Mouse (Mus musculus) midbrain, embryonic 12.5 days (tissue): Measurements from ENCODE around the gene Asb10. TPM values are rescaled to one million over a fixed set of nuclear protein-coding genes. Genes with fewer than 3 reads are reported as not detected.

ENCODE experiments used
- ATAC-seq: fragments of 200-750 bp; cut with Nextera tagmentation; 2 replicates; pipeline ENCODE4 v1.8.0; 2017; ENCODE audit warnings: low read depth, moderate TSS enrichment, moderate library complexity; ENCODE audit not compliant: low FRiP score
- H3K27ac ChIP-seq: fragments of 300-500 bp; sonication (generic); replicated peaks from 2 replicates; pipeline ENCODE4 v1.5.1; 2016; ENCODE audit warnings: mild to moderate bottlenecking
- H3K27me3 ChIP-seq: fragments of 300-500 bp; sonication (generic); 2 replicates; pipeline ENCODE4 v1.6.1; 2016; ENCODE audit warnings: mild to moderate bottlenecking
- H3K36me3 ChIP-seq: fragments of 300-500 bp; sonication (generic); 2 replicates; pipeline ENCODE4 v1.6.1; 2016
- H3K4me1 ChIP-seq: fragments of 300-500 bp; sonication (generic); 2 replicates; pipeline ENCODE4 v1.6.1; 2016
- H3K4me2 ChIP-seq: fragments of 300-500 bp; sonication (generic); replicated peaks from 2 replicates; pipeline ENCODE4 v1.6.1; 2016; ENCODE audit warnings: mild to moderate bottlenecking, moderate library complexity
- H3K4me3 ChIP-seq: fragments of 300-500 bp; sonication (generic); 2 replicates; pipeline ENCODE4 v1.5.1; 2016; ENCODE audit warnings: mild to moderate bottlenecking
- H3K9ac ChIP-seq: fragments of 300-500 bp; sonication (generic); replicated peaks from 2 replicates; pipeline ENCODE4 v1.6.1; 2016; ENCODE audit warnings: mild to moderate bottlenecking, moderate library complexity
- H3K9me3 ChIP-seq: fragments of 300-500 bp; sonication (generic); 2 replicates; pipeline ENCODE4 v1.6.1; 2016; ENCODE audit warnings: mild to moderate bottlenecking
- WGBS: fragments of 180-500 bp; shearing (Covaris S2); methylation state at CpG from one replicate; pipeline ENCODE4 v1.1.7; 2016; 5-methylcytosine and 5-hydroxymethylcytosine counted together
- polyA plus RNA-seq: library from polyadenylated mRNA; unstranded; fragments of >200 nt; fragmentation: Nextera tagmentation; extraction: Ambion mirVana; gene quantifications from 2 replicates; pipeline ENCODE4 v1.2.1, GENCODE M21; 2016

The Asb10 gene
- 0.16 and 0.19 TPM in 2 replicates for polyA plus RNA-seq

GRCm38 (mm10) chr5:24540387-24541143 is at the start of gene Asb10:
TSS of gene Asb10 (minus strand) at chr5:24540978.
- Histone ChIP-seq H3K9ac (no peak within 1 kb of the TSS), H3K27me3 (peaks cover 18% of the 10 kb centered on the region), H3K36me3 (no peaks in the 10 kb centered on the region), H3K4me1 (peaks cover 13% of the 10 kb centered on the region), H3K9me3 (no peaks in the 10 kb centered on the region), H3K4me3 (no peak within 1 kb of the TSS), H3K27ac (no peak within 1 kb of the TSS), H3K4me2 (no peak within 1 kb of the TSS)
- ATAC-seq = no peak
- 52% methylated on average over 14 of the region's 14 CpGs for WGBS

GRCm38 (mm10) chr5:24589511-24590500 is 49.0 kb upstream of the Asb10 start:
- Histone ChIP-seq H3K36me3 (peaks cover 65% of the 10 kb centered on the region), H3K4me1 (peaks cover 45% of the 10 kb centered on the region), H3K9ac (no peak overlapping the region), H3K27ac (no peak overlapping the region), H3K9me3 (no peaks in the 10 kb centered on the region), H3K4me3 (no peak overlapping the region), H3K4me2 (no peak overlapping the region), H3K27me3 (peaks cover 22% of the 10 kb centered on the region)
- 92% methylated on average over 20 of the region's 20 CpGs for WGBS
- ATAC-seq = no peak

GRCm38 (mm10) chr5:24587200-24587577 is 46.4 kb upstream of the Asb10 start:
- Histone ChIP-seq H3K9me3 (no peaks in the 10 kb centered on the region), H3K4me2 (peak overlapping the region; percentile 97), H3K4me3 (peak overlapping the region; percentile 89), H3K4me1 (peaks cover 41% of the 10 kb centered on the region), H3K9ac (peak overlapping the region; percentile 89), H3K27ac (peak overlapping the region; percentile 75), H3K36me3 (peaks cover 40% of the 10 kb centered on the region), H3K27me3 (peaks cover 13% of the 10 kb centered on the region)
- WGBS = 32% methylated on average over 4 of the region's 4 CpGs
- no peak for ATAC-seq

- Histone ChIP-seq H3K4me3 (peak within 1 kb of the TSS; percentile 89), H3K9ac (peak within 1 kb of the TSS; percentile 89), H3K27ac (peak within 1 kb of the TSS; percentile 75), H3K9me3 (no peaks in the 10 kb centered on the region), H3K4me2 (peak within 1 kb of the TSS; percentile 97), H3K4me1 (peaks cover 36% of the 10 kb centered on the region), H3K36me3 (peaks cover 35% of the 10 kb centered on the region), H3K27me3 (peaks cover 8% of the 10 kb centered on the region)
- ATAC-seq = peak; percentile 94
- under 1% methylated on average over 43 of the region's 43 CpGs for WGBS
Observed at GRCm38 (mm10) chr5:24586547-24587199, 45.9 kb upstream of the Asb10 start, which contains the start of gene Chpf2. TSS of gene Chpf2 (plus strand) at chr5:24586741.

- Histone ChIP-seq H3K27ac (peak overlapping the region; percentile 75; the same call in 1 of the 2 replicates), H3K9me3 (no peaks in the 10 kb centered on the region)
Observed at GRCm38 (mm10) chr5:24586106-24586505, 45.3 kb upstream of the Asb10 start.

GRCm38 (mm10) chr5:24578109-24578963 is 37.6 kb upstream of the Asb10 start:
- WGBS = 70% methylated on average over 6 of the region's 6 CpGs
- Histone ChIP-seq H3K4me1 (peaks cover 14% of the 10 kb centered on the region), H3K9ac (peak overlapping the region; percentile 46; the same call in 1 of the 2 replicates), H3K4me2 (peak overlapping the region; percentile 57), H3K27me3 (no peaks in the 10 kb centered on the region), H3K4me3 (peak overlapping the region; percentile 80), H3K27ac (peak overlapping the region; percentile 77), H3K9me3 (no peaks in the 10 kb centered on the region), H3K36me3 (peaks cover 20% of the 10 kb centered on the region)
- ATAC-seq = no peak

More at GRCm38 (mm10) chr5:24586106-24586505, 45.3 kb upstream of the Asb10 start:
- Histone ChIP-seq H3K4me1 (peaks cover 31% of the 10 kb centered on the region), H3K27me3 (peaks cover 4% of the 10 kb centered on the region), H3K9ac (peak overlapping the region; percentile 89), H3K4me2 (peak overlapping the region; percentile 97), H3K4me3 (peak overlapping the region; percentile 89), H3K36me3 (peaks cover 29% of the 10 kb centered on the region)
- ATAC-seq = peak; percentile 16; the same call in 1 of the 2 replicates
- WGBS = 15% methylated on average over 8 of the region's 8 CpGs

- peak within 1 kb of the TSS; percentile 80 for H3K4me3 ChIP-seq
- peaks cover 14% of the 10 kb centered on the region for H3K4me1 ChIP-seq
- H3K27ac ChIP-seq = peak within 1 kb of the TSS; percentile 77
- peak; percentile 97 for ATAC-seq
- H3K36me3 ChIP-seq = peaks cover 29% of the 10 kb centered on the region
- no peaks in the 10 kb centered on the region for H3K9me3 ChIP-seq
- H3K27me3 ChIP-seq = no peaks in the 10 kb centered on the region
- H3K9ac ChIP-seq = peak within 1 kb of the TSS; percentile 83
- under 1% methylated on average over 48 of the region's 48 CpGs for whole genome bisulfite sequencing
- H3K4me2 ChIP-seq = peak within 1 kb of the TSS; percentile 86
Observed at GRCm38 (mm10) chr5:24577183-24577929, 36.6 kb upstream of the Asb10 start, which contains the start of gene Abcf2. TSS of gene Abcf2 (minus strand) at chr5:24577467.

GRCm38 (mm10) chr5:24576801-24577182 is 36.0 kb upstream of the Asb10 start:
- under 1% methylated on average over 32 of the region's 32 CpGs for WGBS
- H3K4me1 ChIP-seq = peaks cover 14% of the 10 kb centered on the region
- peak overlapping the region; percentile 77 for H3K27ac ChIP-seq
- no peaks in the 10 kb centered on the region for H3K27me3 ChIP-seq
- peak overlapping the region; percentile 86 for H3K4me2 ChIP-seq
- peak overlapping the region; percentile 80 for H3K4me3 ChIP-seq
- H3K9ac ChIP-seq = peak overlapping the region; percentile 83
- H3K9me3 ChIP-seq = no peaks in the 10 kb centered on the region
- H3K36me3 ChIP-seq = peaks cover 35% of the 10 kb centered on the region
- ATAC-seq = peak; percentile 39

- WGBS = 93% methylated on average over 1 of the region's 1 CpGs
- H3K4me3 ChIP-seq = peak overlapping the region; percentile 80; the same call in 1 of the 2 replicates
- peaks cover 44% of the 10 kb centered on the region for H3K36me3 ChIP-seq
- no peak for ATAC-seq
- H3K4me2 ChIP-seq = peak overlapping the region; percentile 86
- H3K9ac ChIP-seq = peak overlapping the region; percentile 83; the same call in 1 of the 2 replicates
- no peaks in the 10 kb centered on the region for H3K27me3 ChIP-seq
- peaks cover 14% of the 10 kb centered on the region for H3K4me1 ChIP-seq
- H3K27ac ChIP-seq = no peak overlapping the region
- no peaks in the 10 kb centered on the region for H3K9me3 ChIP-seq
Observed at GRCm38 (mm10) chr5:24575948-24576347, 35.2 kb upstream of the Asb10 start.

GRCm38 (mm10) chr5:24556709-24557108 is 15.9 kb upstream of the Asb10 start, which contains the start of gene 4931409K22Rik:
TSS of gene 4931409K22Rik (minus strand) at chr5:24556809.
- Histone ChIP-seq H3K4me1 (peaks cover 2% of the 10 kb centered on the region; the same call in 1 of the 2 replicates), H3K9me3 (no peaks in the 10 kb centered on the region), H3K27me3 (no peaks in the 10 kb centered on the region; the same call in 1 of the 2 replicates), H3K4me3 (no peak within 1 kb of the TSS), H3K27ac (no peak within 1 kb of the TSS), H3K36me3 (no peaks in the 10 kb centered on the region), H3K9ac (no peak within 1 kb of the TSS), H3K4me2 (no peak within 1 kb of the TSS)
- WGBS = 80% methylated on average over 2 of the region's 2 CpGs
- no peak for ATAC-seq
